Mouse (Mus musculus) heart, postnatal 36 days (tissue): Measurements from ENCODE around the gene Gnb5. TPM values are rescaled to one million over a fixed set of nuclear protein-coding genes. Genes with fewer than 3 reads are reported as not detected.
A peak's percentile ranks its signal among the peaks of the same experiment; 100 is the strongest.
"Not testable (repeated sequence)": the region's sequence is repeated elsewhere in the genome, so short reads cannot be mapped to it uniquely, and the experiment has no call there.

Experiments used
- DNase-seq, 2 experiments: peaks; one replicate each; pipeline ENCODE4 v3.0.0; 2021 to 2022
- intact Hi-C: fragments of 180-260 bp; cut with DNase I; formaldehyde crosslinking; loops from one replicate; pipeline ENCODE4 v1.15.1; 2025
- total RNA-seq, 2 experiments: library from RNA; stranded (reverse); gene quantifications; 2 replicates each; pipeline ENCODE4 v1.2.3; 2021

Gene Gnb5
- total RNA-seq, 2 experiments from 2014 or later, result 18.7 to 25.7 TPM

GRCm38 (mm10) chr9:75353094-75353493, 47.0 kb downstream of the Gnb5 start:
- intact Hi-C loops, result no loop called here
- no peak for DNase-seq

- DNase-seq, result no peak
- intact Hi-C loops, result no loop called here
Measured at GRCm38 (mm10) chr9:75355783-75356182, 49.7 kb downstream of the Gnb5 start.

GRCm38 (mm10) chr9:75357087-75357654, 51.1 kb downstream of the Gnb5 start:
- no peak for DNase-seq
- intact Hi-C loops, result no loop called here

- peak; percentile 77 to 86 for DNase-seq
- intact Hi-C loops, result loop anchor here (1.0 to 5.0 kb wide), 4 partner anchors 76 to 221 kb away; no protein-coding TSS in a partner anchor
Measured at GRCm38 (mm10) chr9:75361699-75362098, 55.6 kb downstream of the Gnb5 start.

GRCm38 (mm10) chr9:75362201-75362600, 56.1 kb downstream of the Gnb5 start:
- intact Hi-C loops, result loop anchor here (1.0 to 5.0 kb wide), 3 partner anchors 75 to 221 kb away; no protein-coding TSS in a partner anchor
- DNase-seq, result no peak

GRCm38 (mm10) chr9:75363001-75363400, 56.9 kb downstream of the Gnb5 start:
- intact Hi-C loops, result loop anchor here (2.0 to 5.0 kb wide), 2 partner anchors 154 to 220 kb away; no protein-coding TSS in a partner anchor
- peak in 1 of 2 experiments; percentile 7 for DNase-seq

- intact Hi-C loops, result loop anchor here (2.0 to 5.0 kb wide), 2 partner anchors 154 to 219 kb away; no protein-coding TSS in a partner anchor
Measured at GRCm38 (mm10) chr9:75363702-75364101, 57.6 kb downstream of the Gnb5 start.

GRCm38 (mm10) chr9:75365195-75365594, 59.1 kb downstream of the Gnb5 start:
- DNase-seq, result no peak
- intact Hi-C loops, result no loop called here

More at GRCm38 (mm10) chr9:75363702-75364101, 57.6 kb downstream of the Gnb5 start:
- DNase-seq, result not testable (repeated sequence)

- no peak for DNase-seq
- intact Hi-C loops, result no loop called here
Measured at GRCm38 (mm10) chr9:75366191-75366590, 60.1 kb downstream of the Gnb5 start.

GRCm38 (mm10) chr9:75368779-75369178, 62.7 kb downstream of the Gnb5 start:
- intact Hi-C loops, result no loop called here
- no peak for DNase-seq

GRCm38 (mm10) chr9:75375606-75376005, 69.5 kb downstream of the Gnb5 start:
- intact Hi-C loops, result no loop called here
- DNase-seq, result no peak

GRCm38 (mm10) chr9:75376428-75376827, 70.3 kb downstream of the Gnb5 start:
- intact Hi-C loops, result no loop called here
- no peak for DNase-seq

- no peak for DNase-seq
- intact Hi-C loops, result no loop called here
Measured at GRCm38 (mm10) chr9:75378774-75379173, 72.7 kb downstream of the Gnb5 start.

- intact Hi-C loops, result no loop called here
- DNase-seq, result no peak
Measured at GRCm38 (mm10) chr9:75382825-75383224, 76.7 kb downstream of the Gnb5 start.

- intact Hi-C loops, result no loop called here
- no peak for DNase-seq
Measured at GRCm38 (mm10) chr9:75383785-75384184, 77.7 kb downstream of the Gnb5 start.

GRCm38 (mm10) chr9:75384337-75384962, 78.4 kb downstream of the Gnb5 start:
- intact Hi-C loops, result no loop called here
- DNase-seq, result no peak

- intact Hi-C loops, result no loop called here
Measured at GRCm38 (mm10) chr9:75385218-75385974, 79.3 kb downstream of the Gnb5 start.

GRCm38 (mm10) chr9:75393251-75393650, 87.2 kb downstream of the Gnb5 start:
- DNase-seq, result no peak
- intact Hi-C loops, result no loop called here

More at GRCm38 (mm10) chr9:75385218-75385974, 79.3 kb downstream of the Gnb5 start:
- DNase-seq, result no peak
